Mouse (Mus musculus) brown adipose tissue, adult 24 weeks (tissue): ENCODE measurements around the gene Gbp9. TPM values are rescaled to one million over a fixed set of nuclear protein-coding genes. Genes with fewer than 3 reads are reported as not detected.
"Not testable (repeated sequence)": the region's sequence is repeated elsewhere in the genome, so short reads cannot be mapped to it uniquely, and the experiment has no call there.

Experiments
- H3K27ac ChIP-seq: fragments of 200-500 bp; replicated peaks from 2 replicates; pipeline ENCODE4 v1.5.1; 2012; ENCODE audit warnings: low read depth, mild to moderate bottlenecking, low read length
- H3K4me1 ChIP-seq: fragments of 200-500 bp; 2 replicates; pipeline ENCODE4 v1.6.1; 2012; ENCODE audit warnings: low read length, mixed read lengths; ENCODE audit not compliant: control insufficient read depth, insufficient read depth, insufficient read length
- H3K4me3 ChIP-seq: fragments of 200-500 bp; 2 replicates; pipeline ENCODE4 v1.5.1; 2012; ENCODE audit warnings: low read depth, mild to moderate bottlenecking, low read length, moderate library complexity; ENCODE audit not compliant: insufficient read depth
- polyA plus RNA-seq: library from polyadenylated mRNA; stranded (reverse); fragments of >200 nt; gene quantifications from 2 replicates; pipeline ENCODE4 v1.2.4, GENCODE M21; 2012; ENCODE audit not compliant: missing spikeins, insufficient read depth, insufficient read length

The Gbp9 gene
- polyA plus RNA-seq, 1 experiment, result 4.8 TPM

DNA sequence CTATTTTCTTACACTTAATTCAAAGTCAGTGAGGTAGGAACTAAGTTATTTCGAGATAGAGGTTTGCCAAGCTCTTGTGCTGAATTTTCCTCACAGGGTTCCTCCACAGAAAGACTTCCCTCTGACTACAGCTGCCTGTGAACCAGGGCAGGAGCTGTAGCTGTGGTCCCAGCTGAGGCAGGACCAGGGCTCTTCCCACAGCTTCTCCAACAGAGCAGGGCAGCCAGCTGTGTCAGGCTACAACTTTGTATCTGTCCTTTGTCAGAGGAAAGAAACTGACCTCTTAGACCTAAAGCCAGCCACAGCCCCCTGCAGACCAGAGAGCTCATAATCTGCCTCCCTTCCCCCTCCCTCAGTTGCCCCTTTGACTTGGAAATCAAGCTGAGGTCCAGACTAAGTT lies 29.6 kb downstream of the Gbp9 start:
- Histone ChIP-seq H3K4me3 (peak overlapping the region; percentile 58), H3K27ac (peak overlapping the region; percentile 92)
- H3K4me1 ChIP-seq, result not testable (repeated sequence)

- not testable (repeated sequence) for H3K27ac ChIP-seq, H3K4me3 ChIP-seq, H3K4me1 ChIP-seq
Measured at GRCm38 (mm10) chr5:105105689-105106088, 33.6 kb downstream of the Gbp9 start.

GRCm38 (mm10) chr5:105081900-105082299 lies 57.4 kb downstream of the Gbp9 start:
- Histone ChIP-seq H3K27ac (no peak overlapping the region), H3K4me3 (no peak overlapping the region), H3K4me1 (no peaks in the 10 kb centered on the region)

GRCm38 (mm10) chr5:105068356-105068755 lies 71.0 kb downstream of the Gbp9 start:
- not testable (repeated sequence) for H3K4me1 ChIP-seq, H3K27ac ChIP-seq, H3K4me3 ChIP-seq

GRCm38 (mm10) chr5:105064443-105064842 lies 74.9 kb downstream of the Gbp9 start:
- H3K4me1 ChIP-seq, H3K4me3 ChIP-seq, H3K27ac ChIP-seq: not testable (repeated sequence)

GRCm38 (mm10) chr5:105063321-105063720 lies 76.0 kb downstream of the Gbp9 start:
- Histone ChIP-seq H3K4me1 (no peaks in the 10 kb centered on the region), H3K4me3 (no peak overlapping the region), H3K27ac (no peak overlapping the region)

DNA sequence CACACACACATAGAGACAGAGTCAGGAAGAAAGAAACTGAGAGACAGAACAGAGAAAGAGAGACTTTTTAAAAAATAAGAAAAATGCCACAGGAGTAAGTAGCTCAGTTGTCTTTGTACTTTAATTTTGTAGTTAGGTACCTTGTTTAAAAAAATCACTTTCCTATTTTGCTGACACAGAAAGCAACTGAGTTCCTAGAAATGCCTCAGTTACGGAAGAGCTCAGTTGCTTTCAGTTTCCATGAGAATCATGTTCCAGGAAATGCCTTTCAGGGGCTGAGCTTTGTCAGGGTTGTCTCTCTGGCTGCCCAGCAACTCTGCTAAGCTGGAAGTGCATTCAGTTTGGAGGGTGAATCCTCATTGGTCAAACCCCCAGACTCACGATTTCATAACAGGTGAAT lies 76.9 kb downstream of the Gbp9 start:
- not testable (repeated sequence) for H3K4me1 ChIP-seq, H3K27ac ChIP-seq, H3K4me3 ChIP-seq

DNA sequence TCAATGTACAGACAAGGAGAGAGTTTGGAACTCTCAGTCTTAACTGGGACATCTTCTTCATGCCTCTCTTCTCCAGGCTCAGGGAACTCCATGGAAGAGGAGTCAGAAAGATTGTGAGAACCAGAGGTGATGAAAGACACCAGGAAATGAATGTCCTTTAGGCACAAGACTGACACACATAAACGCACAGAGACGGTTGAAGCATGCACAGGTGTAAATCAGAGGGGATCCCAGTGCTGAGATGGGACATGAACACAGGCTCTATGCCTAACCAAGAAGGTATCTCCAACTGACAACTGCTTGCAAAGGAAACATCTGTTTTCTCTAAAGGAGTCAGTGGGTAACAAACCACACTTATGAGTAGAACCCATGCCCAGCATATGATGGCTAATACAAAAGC lies 79.1 kb downstream of the Gbp9 start:
- no peak overlapping the region for H3K4me3 ChIP-seq
- H3K4me1 ChIP-seq, result no peaks in the 10 kb centered on the region
- no peak overlapping the region for H3K27ac ChIP-seq

GRCm38 (mm10) chr5:105055279-105055678 lies 84.1 kb downstream of the Gbp9 start:
- Histone ChIP-seq H3K27ac (no peak overlapping the region), H3K4me1 (no peaks in the 10 kb centered on the region), H3K4me3 (no peak overlapping the region)

- not testable (repeated sequence) for H3K4me3 ChIP-seq, H3K4me1 ChIP-seq
Measured at GRCm38 (mm10) chr5:105053471-105054169, 85.7 kb downstream of the Gbp9 start.

GRCm38 (mm10) chr5:105032362-105032761 lies 107.0 kb downstream of the Gbp9 start:
- no peaks in the 10 kb centered on the region for H3K4me1 ChIP-seq
- no peak overlapping the region for H3K4me3 ChIP-seq
- no peak overlapping the region for H3K27ac ChIP-seq

More at GRCm38 (mm10) chr5:105053471-105054169, 85.7 kb downstream of the Gbp9 start:
- H3K27ac ChIP-seq, result not testable (repeated sequence)

Other genes starting within 250 kb of the Gbp9 start
- gene Abcg3, start 156.8 kb downstream of the Gbp9 start, polyA plus RNA-seq, result 0.50 and 0.67 TPM in 2 replicates
- 2.1 TPM in 1 of 2 replicates, not detected in the other for gene Gbp8, start within 50 bp of the Gbp9 start, polyA plus RNA-seq
- 4.8 and 5.8 TPM in 2 replicates for gene Gbp4, start within 50 bp of the Gbp9 start, polyA plus RNA-seq
- 0.52 and 1.3 TPM in 2 replicates for gene Gbp10, start 100.0 kb upstream of the Gbp9 start, polyA plus RNA-seq
- 2.3 and 5.3 TPM in 2 replicates for gene Gm43302, start 154.2 kb upstream of the Gbp9 start, polyA plus RNA-seq
- 11.4 and 18.9 TPM in 2 replicates for gene Gbp6, start 154.2 kb upstream of the Gbp9 start, polyA plus RNA-seq